Mouse (Mus musculus) ES-E14 (cell line): ENCODE results near the gene Aff2. TPM values are rescaled to one million over a fixed set of nuclear protein-coding genes. Genes with fewer than 3 reads are reported as not detected.

Experiments
- DNase-seq: peaks from one replicate; pipeline ENCODE4 v3.0.0-alpha.2; 2013; ENCODE audit warnings: low read depth, low spot score
- H3K27ac ChIP-seq: 2 replicates; pipeline ENCODE4 v1.5.1; 2012; ENCODE audit warnings: low read depth, mild to moderate bottlenecking, low read length, moderate library complexity, mixed read lengths; ENCODE audit not compliant: poor library complexity, insufficient read depth, severe bottlenecking
- H3K36me3 ChIP-seq: 2 replicates; pipeline ENCODE4 v1.6.1; 2012; ENCODE audit warnings: mild to moderate bottlenecking, low read length, moderate library complexity, mixed read lengths; ENCODE audit not compliant: control insufficient read depth, poor library complexity, insufficient read depth, severe bottlenecking
- H3K4me1 ChIP-seq, 2 experiments: fragments of 150-350 bp in 1 of 2; sonication (generic) in 1 of 2; 2 replicates each; pipeline ENCODE4 v1.6.1; 2012; ENCODE audit warnings: low read length in 2 of 2, mild to moderate bottlenecking in 1 of 2, mixed read lengths in 1 of 2; ENCODE audit not compliant: control insufficient read depth in 2 of 2, insufficient read depth in 2 of 2, poor library complexity in 1 of 2
- H3K4me3 ChIP-seq, 2 experiments: fragments of 150-350 bp in 1 of 2; sonication (generic) in 1 of 2; 2 replicates each; pipeline ENCODE4 v1.5.1; 2012; ENCODE audit warnings: low read length in 2 of 2, low read depth in 1 of 2, mild to moderate bottlenecking in 1 of 2, mixed read lengths in 1 of 2; ENCODE audit not compliant: insufficient read depth in 1 of 2, poor library complexity in 1 of 2, severe bottlenecking in 1 of 2
- H3K9ac ChIP-seq: 2 replicates; pipeline ENCODE4 v1.6.1; 2012; ENCODE audit warnings: low read depth, mild to moderate bottlenecking, low read length, mixed read lengths; ENCODE audit not compliant: poor library complexity, insufficient read depth, severe bottlenecking
- H3K9me3 ChIP-seq: fragments of 150-350 bp; sonication (generic); 2 replicates; pipeline ENCODE4 v1.6.1; 2012; ENCODE audit warnings: low read depth, mild to moderate bottlenecking, low read length; ENCODE audit not compliant: control insufficient read depth, insufficient read depth
- CHD2 ChIP-seq: IDR thresholded peaks from 2 replicates; pipeline ENCODE4 v1.6.1; 2014; ENCODE audit warnings: mild to moderate bottlenecking, low read depth, low read length, inconsistent platforms
- HCFC1 ChIP-seq: IDR thresholded peaks from 2 replicates; pipeline ENCODE4 v1.6.1; 2012; ENCODE audit warnings: low read length, inconsistent platforms, borderline replicate concordance; ENCODE audit not compliant: insufficient read depth
- MAFK ChIP-seq: IDR thresholded peaks from 2 replicates; pipeline ENCODE4 v1.6.1; 2014; ENCODE audit warnings: mild to moderate bottlenecking, low read depth, low read length, inconsistent platforms; ENCODE audit not compliant: insufficient read depth
- ZC3H11A ChIP-seq: IDR thresholded peaks from 2 replicates; pipeline ENCODE4 v1.6.1; 2012; ENCODE audit warnings: low read depth, mild to moderate bottlenecking, inconsistent platforms, low read length, borderline replicate concordance
- ZNF384 ChIP-seq: IDR thresholded peaks from 2 replicates; pipeline ENCODE4 v1.6.1; 2012; ENCODE audit warnings: low read depth, low read length, inconsistent platforms
- in situ Hi-C, 2 experiments: fragments of 600-800 bp; cut with MboI; formaldehyde crosslinking; loops; one replicate each; pipeline ENCODE4 v1.15.1; 2025; ENCODE audit warnings: low sequenced_read_pairs in 2 of 2, inconsistent platforms in 1 of 2; ENCODE audit not compliant: unreplicated experiment in 2 of 2
- total RNA-seq: library from RNA; depleted of rRNA; stranded (reverse); fragments of 300-350 nt; gene quantifications from 2 replicates; pipeline ENCODE4 v1.2.3, GENCODE M21; 2012

Aff2 gene
- total RNA-seq, 1 experiment = 0.71 TPM

GRCm38 (mm10) chrX:69540811-69541210 lies 180.7 kb downstream of the Aff2 start:
- H3K4me3 ChIP-seq = no peak overlapping the region
- H3K9ac ChIP-seq = no peak overlapping the region
- in situ Hi-C loops = no loop called here
- no peak for TF ChIP-seq CHD2
- no peak for TF ChIP-seq ZNF384
- TF ChIP-seq HCFC1 = no peak
- no peak for TF ChIP-seq ZC3H11A
- TF ChIP-seq MAFK = no peak
- no peaks in the 10 kb centered on the region for H3K4me1 ChIP-seq
- H3K36me3 ChIP-seq = no peaks in the 10 kb centered on the region
- H3K9me3 ChIP-seq = no peaks in the 10 kb centered on the region
- H3K27ac ChIP-seq = no peak overlapping the region
- no peak for DNase-seq

GRCm38 (mm10) chrX:69579903-69580459 lies 219.9 kb downstream of the Aff2 start:
- Histone ChIP-seq H3K9ac (no peak overlapping the region), H3K9me3 (no peaks in the 10 kb centered on the region)
- in situ Hi-C loops = no loop called here

GRCm38 (mm10) chrX:69608793-69609192 lies 248.7 kb downstream of the Aff2 start:
- DNase-seq = no peak
- TF ChIP-seq CHD2 (no peak), HCFC1 (no peak), MAFK (no peak), ZNF384 (no peak), ZC3H11A (no peak)
- in situ Hi-C loops = no loop called here

More at GRCm38 (mm10) chrX:69579903-69580459, 219.9 kb downstream of the Aff2 start:
- Histone ChIP-seq H3K4me1 (no peaks in the 10 kb centered on the region), H3K27ac (no peak overlapping the region), H3K4me3 (no peak overlapping the region), H3K36me3 (no peaks in the 10 kb centered on the region)
- TF ChIP-seq MAFK (no peak), ZNF384 (no peak), ZC3H11A (no peak), HCFC1 (no peak), CHD2 (no peak)
- no peak for DNase-seq

DNA sequence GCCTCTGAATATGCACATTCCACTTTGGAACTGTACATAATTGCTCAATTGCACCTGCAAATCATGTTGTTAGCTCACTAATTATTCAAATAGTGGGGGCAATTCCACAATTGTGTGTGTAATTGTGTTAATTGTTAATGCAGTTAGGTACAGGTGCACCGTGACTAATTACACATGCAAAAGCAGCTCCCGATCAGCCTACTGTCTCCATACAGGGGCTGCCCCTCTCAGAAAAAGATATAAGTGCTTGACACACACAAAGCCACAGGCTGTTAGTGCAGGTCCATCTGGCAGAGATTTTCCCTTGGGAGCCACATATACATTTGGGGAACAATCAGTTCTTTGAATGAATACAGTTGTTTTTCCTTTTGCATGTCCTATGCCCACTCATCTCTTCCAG lies 302.9 kb downstream of the Aff2 start:
- no peaks in the 10 kb centered on the region for H3K4me1 ChIP-seq
- no peak for DNase-seq
- TF ChIP-seq ZNF384 = no peak
- no peak for TF ChIP-seq ZC3H11A
- TF ChIP-seq MAFK = no peak
- TF ChIP-seq CHD2 = no peak
- TF ChIP-seq HCFC1 = no peak
- H3K27ac ChIP-seq = no peak overlapping the region
- no peak overlapping the region for H3K9ac ChIP-seq
- in situ Hi-C loops = no loop called here
- no peaks in the 10 kb centered on the region for H3K9me3 ChIP-seq
- no peaks in the 10 kb centered on the region for H3K36me3 ChIP-seq
- no peak overlapping the region for H3K4me3 ChIP-seq

More at GRCm38 (mm10) chrX:69608793-69609192, 248.7 kb downstream of the Aff2 start:
- no peak overlapping the region for H3K9ac ChIP-seq
- H3K9me3 ChIP-seq = no peaks in the 10 kb centered on the region
- no peak overlapping the region for H3K27ac ChIP-seq
- H3K36me3 ChIP-seq = no peaks in the 10 kb centered on the region
- no peaks in the 10 kb centered on the region for H3K4me1 ChIP-seq
- no peak overlapping the region for H3K4me3 ChIP-seq
